In the genomic region with DNA sequence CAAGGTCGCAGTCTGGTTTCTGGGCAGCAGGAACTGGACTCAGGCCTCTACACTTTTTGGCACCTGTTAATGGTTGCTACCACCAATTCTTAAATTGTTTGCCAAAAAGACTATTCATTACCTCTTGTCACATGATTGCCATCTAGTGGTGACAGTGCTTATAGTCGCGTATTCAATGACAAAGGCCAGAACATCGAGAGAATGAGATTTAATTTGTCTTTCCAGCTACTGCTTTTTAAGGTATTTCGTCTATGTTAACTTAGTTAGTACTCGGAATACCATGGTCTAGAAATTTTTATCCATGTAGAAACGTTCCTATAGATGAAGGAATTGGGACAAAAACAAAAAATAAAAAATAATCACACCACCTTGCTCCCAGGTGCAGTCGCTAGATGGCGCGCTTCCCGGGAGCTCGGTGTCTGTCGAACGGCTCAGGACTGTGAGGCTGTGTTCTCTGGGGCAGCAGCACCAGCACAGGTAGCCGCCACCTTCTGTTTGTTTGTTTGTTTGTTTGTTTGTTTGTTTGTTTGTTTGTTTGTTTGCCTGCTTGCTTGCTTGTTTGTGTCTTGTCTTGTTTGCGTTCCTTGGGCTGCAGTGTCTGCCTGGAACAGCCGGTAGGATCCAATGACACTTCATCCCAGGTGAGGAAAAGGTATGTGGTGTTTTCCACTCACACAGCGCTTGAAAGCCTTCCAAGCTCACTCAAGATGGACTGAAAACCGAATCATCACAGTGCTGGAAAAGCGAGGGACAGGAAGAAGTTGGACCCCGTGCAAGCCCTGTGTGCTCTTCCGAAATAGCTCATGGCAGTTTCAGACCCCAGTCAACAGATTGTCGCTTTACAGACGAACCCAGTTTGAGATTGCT, we compare ENCODE assay signal across 8 mouse cellular contexts.
DNase-seq lines count a peak whose midpoint lies in the region; ATAC-seq and TF ChIP-seq lines count a peak whose summit lies in the region.

No protein-coding gene starts in this region.

- H3K4me3 ChIP-seq in E14TG2a.4 (replicated peaks; ENCODE audit: low read length): 0 out of 2 replicates have a peak overlapping the region, but pooled peaks have one; percentile 4
- H3K4me3 ChIP-seq in heart, embryonic 16.5 days (ENCODE audit: low read length): peak overlapping the region; percentile 44
- peak overlapping the region; percentile 21; the same call in 1 of the 2 replicates for H3K4me3 ChIP-seq in liver, embryonic 12.5 days

- no peaks in the 10 kb centered on the region for H3K36me3 ChIP-seq in E14TG2a.4 (ENCODE audit: insufficient read depth, low read length)
- H3K36me3 ChIP-seq in heart, embryonic 16.5 days (ENCODE audit: control insufficient read depth, insufficient read depth): no peaks in the 10 kb centered on the region
- H3K36me3 ChIP-seq in liver, embryonic 12.5 days: no peaks in the 10 kb centered on the region

- peak; percentile 90 for TF ChIP-seq CTCF in E14TG2a.4 (conservative IDR thresholded peaks at IDR 0.05; ENCODE audit: low read length)
- peak; percentile 87 for TF ChIP-seq CTCF in brain, embryonic 14.5 days (IDR thresholded peaks at IDR 0.05; ENCODE audit: borderline replicate concordance, extremely low read depth, insufficient read depth, insufficient read length)

- H3K9ac ChIP-seq in heart, embryonic 16.5 days (ENCODE audit: low read length): 0 out of 2 replicates have a peak overlapping the region, but pooled peaks have one; percentile 41
- H3K9ac ChIP-seq in liver, embryonic 12.5 days: no peak overlapping the region

- H3K4me2 ChIP-seq in heart, embryonic 16.5 days (ENCODE audit: low read depth, low read length): peak overlapping the region; percentile 58
- peak overlapping the region; percentile 38 for H3K4me2 ChIP-seq in liver, embryonic 12.5 days

- 18% methylated on average over 24 of the region's 24 CpGs for WGBS in heart, embryonic 16.5 days
- 16% methylated on average over 24 of the region's 24 CpGs for WGBS in liver, embryonic 12.5 days (ENCODE audit: insufficient replicate concordance)

- 0 out of 2 replicates have a peak, but pooled peaks have one; percentile 52 for ATAC-seq in erythroid progenitor cell, adult 5-6 weeks (replicated peaks; ENCODE audit: low FRiP score, poor library complexity, severe bottlenecking)
- ATAC-seq in heart, embryonic 16.5 days (replicated peaks; ENCODE audit: extremely low read depth, insufficient read depth, low FRiP score): no peak; the same call in 1 of the 2 replicates
- ATAC-seq in liver, embryonic 12.5 days: peak; percentile 67; the same call in 1 of the 2 replicates

- DNase-seq in brain, embryonic 14.5 days (ENCODE audit: low read depth): peak; percentile 94
- peak; percentile 70 to 82 for DNase-seq in kidney, postnatal 25 days
- DNase-seq in neural tube, embryonic 10.5 days (ENCODE audit: extremely low spot score, low spot score): peak; percentile 65
- DNase-seq in telencephalon, adult 2 months (ENCODE audit: low read depth, low spot score): peak; percentile 62

- peaks cover 10% of the 10 kb centered on the region for H3K27me3 ChIP-seq in E14TG2a.4 (ENCODE audit: insufficient read depth, low read length)
- H3K27me3 ChIP-seq in heart, embryonic 16.5 days (ENCODE audit: control insufficient read depth, insufficient read depth, low read length): 0 out of 2 replicates have a peak, but pooled peaks cover 2% of the 10 kb centered on the region
- H3K27me3 ChIP-seq in liver, embryonic 12.5 days (replicated peaks): peaks cover 3% of the 10 kb centered on the region

- TF ChIP-seq POLR2A in brain, embryonic 14.5 days (IDR thresholded peaks at IDR 0.05; ENCODE audit: borderline replicate concordance, extremely low read depth, insufficient read depth, insufficient read length, poor library complexity, severe bottlenecking): no peak

- H3K9me3 ChIP-seq in E14TG2a.4 (ENCODE audit: low read length): no peaks in the 10 kb centered on the region
- H3K9me3 ChIP-seq in heart, embryonic 16.5 days (replicated peaks; ENCODE audit: control insufficient read depth, low read length): no peaks in the 10 kb centered on the region
- no peaks in the 10 kb centered on the region for H3K9me3 ChIP-seq in liver, embryonic 12.5 days (replicated peaks)

- H3K4me1 ChIP-seq in E14TG2a.4 (replicated peaks; ENCODE audit: low read depth, low read length): peaks cover 7% of the 10 kb centered on the region
- H3K4me1 ChIP-seq in heart, embryonic 16.5 days (ENCODE audit: control insufficient read depth, insufficient read depth, low read length): peaks cover 3% of the 10 kb centered on the region; the same call in 1 of the 2 replicates
- H3K4me1 ChIP-seq in liver, embryonic 12.5 days: no peaks in the 10 kb centered on the region

- no peak overlapping the region for H3K27ac ChIP-seq in heart, embryonic 16.5 days (ENCODE audit: low read length)
- H3K27ac ChIP-seq in liver, embryonic 12.5 days: no peak overlapping the region
